Mouse (Mus musculus) inflammation-experienced regulatory T-cells, adult 6 months (primary cell): ENCODE measurements around the gene Zfp558. TPM values are rescaled to one million over a fixed set of nuclear protein-coding genes. Genes with fewer than 3 reads are reported as not detected.
A peak's percentile ranks its signal among the peaks of the same experiment; 100 is the strongest.
"Not testable (repeated sequence)": the region's sequence is repeated elsewhere in the genome, so short reads cannot be mapped to it uniquely, and the experiment has no call there.

Source experiments
- ATAC-seq: one replicate; pipeline ENCODE4 v1.8.0; 2017
- polyA plus RNA-seq, 3 experiments: library from polyadenylated mRNA; unstranded; fragments of 100-300 nt; shearing (Covaris generic); gene quantifications; one replicate each; pipeline ENCODE4 v1.2.1; 2017

The Zfp558 gene
- polyA plus RNA-seq: 1 to 10 TPM; 2.0 to 3.1 (median 2.1) TPM

DNA sequence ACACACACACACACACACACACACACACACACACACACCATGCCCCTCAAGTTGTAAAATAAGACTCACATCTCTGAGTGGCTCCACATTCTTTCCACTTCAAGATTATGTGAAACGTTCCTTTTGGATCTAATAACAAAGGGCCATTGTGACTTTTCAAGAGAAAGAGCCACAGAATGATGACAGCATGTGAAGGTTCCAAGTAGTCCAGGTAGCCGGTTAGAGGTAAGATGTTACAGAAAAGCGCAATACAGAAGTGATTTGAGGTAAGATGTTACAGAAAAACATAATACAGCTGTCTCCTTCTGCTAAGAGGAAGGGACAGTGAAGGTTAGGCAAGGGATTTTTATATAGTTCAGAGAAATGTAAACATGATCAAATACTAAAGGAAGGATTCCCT, at the start of gene Zfp558, which contains the start of gene Mbd3l1:
TSS of gene Zfp558 (minus strand) at position 101 of the 400 bp plus-strand sequence.
TSS of gene Mbd3l1 (plus strand) at position 192 of the 400 bp plus-strand sequence.
- no peak for ATAC-seq

DNA sequence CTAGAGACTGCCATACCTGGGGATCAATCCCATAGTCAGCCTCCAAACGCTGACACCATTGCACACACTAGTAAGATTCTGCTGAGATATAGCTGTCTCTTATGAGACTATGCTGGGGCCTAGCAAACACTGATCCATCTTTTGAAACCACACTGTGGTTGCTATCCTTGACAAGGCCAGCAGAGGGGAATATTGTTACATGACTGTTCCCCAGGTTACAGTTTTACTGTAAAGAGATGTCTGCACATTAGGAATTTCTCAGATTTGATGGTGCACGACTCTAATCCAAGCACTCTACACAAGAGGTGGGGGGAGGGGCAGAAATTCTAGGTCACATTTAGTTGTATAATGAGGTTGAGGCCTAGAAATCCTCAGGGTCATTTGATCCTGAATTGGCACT, 30.0 kb upstream of the Zfp558 start:
- no peak for ATAC-seq

DNA sequence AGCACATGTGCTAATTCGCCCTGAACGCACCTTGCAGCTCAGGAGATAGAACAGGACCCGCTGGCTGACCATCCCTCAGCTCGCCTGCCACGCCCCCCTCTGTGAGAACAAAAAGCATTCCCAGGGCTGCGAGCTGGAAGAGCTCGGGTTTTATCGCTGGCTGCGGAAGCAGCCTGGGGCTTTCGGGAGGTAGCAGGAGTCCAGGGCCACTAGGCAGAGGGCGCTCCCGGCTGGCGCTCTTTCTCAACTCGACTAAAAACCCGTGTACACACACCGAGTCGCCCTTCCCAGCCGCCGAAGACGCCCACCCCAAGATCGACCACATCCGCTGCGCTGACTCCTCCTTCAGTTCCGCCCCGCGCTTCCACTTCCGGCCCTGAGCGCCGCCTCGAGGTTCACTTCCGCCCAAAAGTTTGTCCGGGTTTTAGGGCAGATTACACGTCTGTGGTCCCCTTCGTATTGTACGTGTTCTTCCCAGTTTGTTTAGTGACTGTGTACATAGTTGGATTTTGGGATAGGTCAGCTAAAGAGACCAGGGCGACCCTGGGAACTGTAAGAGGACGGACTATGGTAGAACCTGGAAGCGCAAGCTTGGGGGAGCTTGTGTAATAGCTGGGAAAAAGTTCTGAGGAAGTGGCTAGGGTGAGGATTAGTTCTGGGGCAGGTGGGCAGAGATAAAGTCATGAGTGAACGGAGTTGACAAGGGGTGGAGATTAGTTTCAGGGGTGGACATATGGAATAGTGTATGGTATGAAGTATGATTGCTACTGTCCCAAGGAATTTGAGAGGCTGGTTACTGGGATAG, 4.5 kb downstream of the Zfp558 start:
- ATAC-seq: peak; percentile 99

DNA sequence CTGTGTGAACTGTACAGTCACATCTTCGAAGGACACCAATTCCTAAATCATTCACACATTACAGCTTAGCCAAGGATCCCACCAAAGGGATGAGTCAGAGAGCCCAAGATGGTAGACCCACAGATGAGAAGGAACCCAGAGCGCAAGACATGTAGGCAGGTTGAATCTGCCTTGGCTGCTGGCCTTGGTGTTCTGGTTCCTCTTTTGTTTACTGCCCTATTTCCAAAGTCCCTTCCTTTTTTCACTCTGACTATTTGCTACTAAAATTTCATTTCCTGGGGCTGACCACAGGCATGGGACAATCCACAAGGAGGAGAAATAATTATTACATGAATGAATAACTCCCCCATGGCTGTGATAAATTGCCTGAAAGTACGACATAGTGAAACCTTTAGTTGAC, 10.1 kb downstream of the Zfp558 start:
- no peak for ATAC-seq

DNA sequence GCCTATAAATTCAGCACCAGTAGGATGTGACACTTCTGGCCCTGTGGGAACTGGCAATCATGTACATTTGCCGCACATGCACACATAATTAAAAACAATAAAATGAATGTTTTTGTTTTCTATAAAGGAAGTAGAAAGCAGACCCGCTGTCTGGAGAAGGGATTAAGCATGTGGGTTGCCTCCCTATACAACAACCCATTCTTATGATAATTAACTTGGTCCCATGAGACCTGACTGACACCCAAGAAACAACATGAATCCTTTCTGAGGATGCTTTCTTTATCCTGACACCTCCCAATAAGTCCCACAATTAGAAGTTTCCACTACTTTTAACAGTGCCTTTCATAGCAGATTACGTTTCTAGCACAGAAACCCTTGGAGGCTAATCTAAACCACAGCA, 10.7 kb downstream of the Zfp558 start:
- no peak for ATAC-seq

DNA sequence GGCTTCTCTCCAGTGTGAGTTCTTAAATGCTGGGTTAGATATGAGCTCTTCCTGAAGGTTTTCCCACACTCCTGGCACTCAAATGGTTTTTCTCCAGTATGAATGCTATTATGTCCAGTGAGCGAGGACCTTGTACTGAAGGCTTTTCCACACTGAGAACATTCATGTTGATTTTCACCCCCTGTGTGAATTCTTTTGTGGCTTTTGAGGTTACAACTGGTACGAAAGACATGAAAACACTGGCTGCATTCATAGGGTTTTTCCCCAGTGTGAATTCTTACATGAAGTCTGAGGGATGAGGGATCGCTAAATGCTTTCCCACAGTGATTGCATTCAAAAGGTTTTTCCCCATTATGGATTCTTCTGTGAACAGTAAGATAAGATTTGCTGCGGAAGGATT, 21.5 kb downstream of the Zfp558 start:
- ATAC-seq: no peak

DNA sequence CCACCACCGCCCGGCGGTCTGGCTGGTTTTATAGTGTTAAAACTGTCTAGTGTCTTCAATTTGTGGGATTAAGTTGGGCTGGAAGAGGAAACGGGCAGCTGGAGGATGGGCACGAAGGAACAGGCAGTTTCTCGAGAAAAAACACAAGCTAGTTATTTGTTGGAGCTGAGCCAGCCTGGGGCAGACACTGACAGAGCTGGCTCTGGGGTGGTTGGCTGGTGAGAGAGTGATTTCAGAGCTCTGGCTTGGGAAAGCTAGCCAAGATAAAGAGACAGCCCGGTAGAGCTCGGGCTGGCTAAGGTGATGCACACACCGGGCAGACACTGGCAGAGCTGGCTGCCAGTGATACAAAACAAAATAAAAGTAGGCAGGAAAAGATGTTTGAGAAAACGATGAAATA, 46.4 kb downstream of the Zfp558 start:
- no peak for ATAC-seq

DNA sequence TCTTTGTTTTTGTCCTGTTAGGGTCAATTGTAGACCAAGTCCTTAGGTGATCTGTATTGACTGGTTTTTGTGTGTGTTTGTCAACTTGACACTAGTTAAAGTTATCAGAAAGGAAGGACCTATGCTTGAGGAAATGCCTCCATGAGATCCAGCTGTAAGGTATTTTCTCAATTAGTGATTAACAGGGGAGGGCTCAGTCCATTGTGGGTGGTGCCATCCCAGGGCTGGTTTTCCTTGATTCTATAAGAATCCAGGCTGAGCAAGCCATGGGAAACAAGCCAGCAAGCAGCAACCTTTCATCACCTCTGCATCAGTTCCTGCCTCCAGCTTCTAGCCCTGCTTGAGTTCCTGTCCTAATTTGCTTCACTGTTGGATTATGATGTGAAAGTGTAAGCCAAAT, 47.7 kb downstream of the Zfp558 start, which contains the start of gene Mbd3l2:
TSS of gene Mbd3l2 (plus strand) at position 301 of the 400 bp plus-strand sequence.
- ATAC-seq: no peak

DNA sequence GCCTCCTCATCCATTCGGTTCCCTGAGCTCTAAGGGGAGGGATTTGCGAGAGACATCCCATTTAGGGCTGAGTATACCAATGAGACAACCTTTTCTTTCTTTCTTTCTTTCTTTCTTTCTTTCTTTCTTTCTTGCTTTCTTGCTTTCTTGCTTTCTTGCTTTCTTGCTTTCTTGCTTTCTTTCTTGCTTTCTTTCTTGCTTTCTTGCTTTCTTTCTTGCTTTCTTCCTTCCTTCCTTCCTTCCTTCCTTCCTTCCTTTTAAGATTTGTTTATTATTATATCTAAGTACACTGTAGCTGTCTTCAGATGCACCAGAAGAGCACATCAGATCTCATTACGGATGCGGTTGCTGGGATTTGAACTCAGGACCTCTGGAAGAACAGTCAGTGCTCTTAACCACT, 65.7 kb downstream of the Zfp558 start:
- ATAC-seq: not testable (repeated sequence)

Other genes starting within 250 kb of the Zfp558 start
- gene Chordc1, start 186.1 kb downstream of the Zfp558 start, polyA plus RNA-seq: 100 to 1,000 TPM; 115 to 167 (median 118) TPM
- gene Naalad2, start 75.3 kb downstream of the Zfp558 start, polyA plus RNA-seq: under 1 TPM; 0.17 to 0.63 (median 0.42) TPM
- under 1 TPM in 1 of 3 experiments, not detected in 2; 0.12 TPM for gene Ubtfl1, start 73.8 kb downstream of the Zfp558 start, polyA plus RNA-seq
- gene Mbd3l2, start 47.6 kb downstream of the Zfp558 start, polyA plus RNA-seq: not detected
- gene Mbd3l1, start 91 bp upstream of the Zfp558 start, polyA plus RNA-seq: not detected
- gene Muc16, start 196.3 kb upstream of the Zfp558 start, polyA plus RNA-seq: under 1 TPM; 0.20 to 0.34 (median 0.33) TPM